Mouse (Mus musculus): ENCODE measurements around the gene Aox2. TPM values are rescaled to one million over a fixed set of nuclear protein-coding genes. Genes with fewer than 3 reads are reported as not detected.

Aox2 gene
- total and polyA plus RNA-seq, 3 experiments, result 0.04 to 0.08 TPM; not detected in 1

GRCm38 (mm10) chr1:58288091-58288490 lies 10.0 kb downstream of the Aox2 start:
- Histone ChIP-seq H3K9ac (ENCODE audit: control insufficient read depth, low read depth, low read length, poor library complexity, severe bottlenecking) (no peak overlapping the region), H3K79me2 (ENCODE audit: control insufficient read depth, insufficient read depth, low read length, poor library complexity) (no peaks in the 10 kb centered on the region), H3K27me3 (ENCODE audit: control insufficient read depth in 1 of 2, insufficient read depth in 2 of 2, low read length in 2 of 2) (peaks cover 0 to 6% of the 10 kb centered on the region in 2 experiments; a peak in 2 of 4 replicates), H3K9me3 (replicated peaks; ENCODE audit: insufficient read depth, low read length) (no peaks in the 10 kb centered on the region), H3K4me1 (ENCODE audit: control insufficient read depth in 1 of 2, insufficient read depth in 2 of 2, low read length in 2 of 2) (no peaks in the 10 kb centered on the region), H3K36me3 (ENCODE audit: control insufficient read depth in 1 of 2, insufficient read depth in 2 of 2, low read length in 2 of 2) (no peaks in the 10 kb centered on the region), H3K27ac (ENCODE audit: control insufficient read depth, low read depth, low read length) (no peak overlapping the region), H3K4me3 (ENCODE audit: control insufficient read depth in 1 of 2, insufficient read depth in 1 of 2, low read depth in 2 of 2, low read length in 2 of 2) (no peak overlapping the region)
- no peak for TF ChIP-seq MXI1 (IDR thresholded peaks at IDR 0.05; ENCODE audit: low read depth, low read length)
- TF ChIP-seq SMC3 (IDR thresholded peaks at IDR 0.05; ENCODE audit: low read depth, low read length), result no peak
- TF ChIP-seq NRF1 (IDR thresholded peaks at IDR 0.05; ENCODE audit: insufficient read depth, low read depth, low read length, poor library complexity, severe bottlenecking), result no peak
- no peak for TF ChIP-seq USF1 (IDR thresholded peaks at IDR 0.05; ENCODE audit: low read depth, low read length)
- no peak for TF ChIP-seq RAD21 (IDR thresholded peaks at IDR 0.05; ENCODE audit: low read depth, low read length)
- TF ChIP-seq MEF2A (IDR thresholded peaks at IDR 0.05; ENCODE audit: extremely low read depth, insufficient replicate concordance, low read depth, low read length, poor library complexity, severe bottlenecking), result no peak
- no peak for TF ChIP-seq BHLHE40 (IDR thresholded peaks at IDR 0.05; ENCODE audit: borderline replicate concordance, low read depth, low read length)
- no peak for TF ChIP-seq MAX (IDR thresholded peaks at IDR 0.05; ENCODE audit: low read length)
- no peak for TF ChIP-seq TAL1 (IDR thresholded peaks at IDR 0.05; ENCODE audit: low read length)
- no peak for TF ChIP-seq ELF1 (IDR thresholded peaks at IDR 0.05; ENCODE audit: low read depth, low read length)
- TF ChIP-seq POLR2AphosphoS2 (IDR thresholded peaks at IDR 0.05; ENCODE audit: low read length), result no peak
- TF ChIP-seq HCFC1 (IDR thresholded peaks at IDR 0.05; ENCODE audit: low read depth, low read length), result no peak
- no peak for TF ChIP-seq ZNF384 (IDR thresholded peaks at IDR 0.05; ENCODE audit: low read depth, low read length)
- TF ChIP-seq CTCF (IDR thresholded peaks at IDR 0.05 in 2 of 3, conservative IDR thresholded peaks at IDR 0.05 in 1 of 3; ENCODE audit: control insufficient read depth in 1 of 3, insufficient read depth in 1 of 3, low read depth in 2 of 3, low read length in 3 of 3, poor library complexity in 1 of 3, severe bottlenecking in 1 of 3), result no peak
- TF ChIP-seq GATA1 (IDR thresholded peaks at IDR 0.05; ENCODE audit: low read depth, low read length), result no peak
- DNase-seq (ENCODE audit: low read depth, low spot score), result no peak

GRCm38 (mm10) chr1:58289863-58290469 lies 11.8 kb downstream of the Aox2 start:
- Histone ChIP-seq H3K27ac (ENCODE audit: control insufficient read depth, low read depth, low read length) (no peak overlapping the region), H3K9me3 (replicated peaks; ENCODE audit: insufficient read depth, low read length) (no peaks in the 10 kb centered on the region), H3K27me3 (ENCODE audit: control insufficient read depth in 1 of 2, insufficient read depth in 2 of 2, low read length in 2 of 2) (peaks cover 0 to 6% of the 10 kb centered on the region in 2 experiments; a peak in 2 of 4 replicates), H3K4me3 (ENCODE audit: control insufficient read depth in 1 of 2, insufficient read depth in 1 of 2, low read depth in 2 of 2, low read length in 2 of 2) (no peak overlapping the region), H3K36me3 (ENCODE audit: control insufficient read depth in 1 of 2, insufficient read depth in 2 of 2, low read length in 2 of 2) (no peaks in the 10 kb centered on the region), H3K79me2 (ENCODE audit: control insufficient read depth, insufficient read depth, low read length, poor library complexity) (no peaks in the 10 kb centered on the region), H3K4me1 (ENCODE audit: control insufficient read depth in 1 of 2, insufficient read depth in 2 of 2, low read length in 2 of 2) (no peaks in the 10 kb centered on the region), H3K9ac (ENCODE audit: control insufficient read depth, low read depth, low read length, poor library complexity, severe bottlenecking) (no peak overlapping the region)
- DNase-seq (ENCODE audit: low read depth, low spot score), result no peak
- TF ChIP-seq SMC3 (IDR thresholded peaks at IDR 0.05; ENCODE audit: low read depth, low read length) (no peak), ZC3H11A (IDR thresholded peaks at IDR 0.05; ENCODE audit: low read depth, low read length) (no peak), ELF1 (IDR thresholded peaks at IDR 0.05; ENCODE audit: low read depth, low read length) (no peak), MYB (IDR thresholded peaks at IDR 0.05; ENCODE audit: low read depth, low read length) (no peak), GABPA (IDR thresholded peaks at IDR 0.05; ENCODE audit: low read depth, low read length) (no peak), RCOR1 (IDR thresholded peaks at IDR 0.05; ENCODE audit: low read depth, low read length) (no peak), CTCF (IDR thresholded peaks at IDR 0.05 in 2 of 3, conservative IDR thresholded peaks at IDR 0.05 in 1 of 3; ENCODE audit: control insufficient read depth in 1 of 3, insufficient read depth in 1 of 3, low read depth in 2 of 3, low read length in 3 of 3, poor library complexity in 1 of 3, severe bottlenecking in 1 of 3) (no peak), MAX (IDR thresholded peaks at IDR 0.05; ENCODE audit: low read length) (no peak), MEF2A (IDR thresholded peaks at IDR 0.05; ENCODE audit: extremely low read depth, insufficient replicate concordance, low read depth, low read length, poor library complexity, severe bottlenecking) (no peak), ZKSCAN1 (IDR thresholded peaks at IDR 0.05; ENCODE audit: low read depth, low read length) (no peak), CHD1 (IDR thresholded peaks at IDR 0.05; ENCODE audit: low read depth, low read length) (no peak), POLR2AphosphoS2 (IDR thresholded peaks at IDR 0.05; ENCODE audit: low read length) (no peak), RAD21 (IDR thresholded peaks at IDR 0.05; ENCODE audit: low read depth, low read length) (no peak), TAL1 (IDR thresholded peaks at IDR 0.05; ENCODE audit: low read length) (no peak), E2F4 (IDR thresholded peaks at IDR 0.05; ENCODE audit: borderline replicate concordance, low read depth, low read length) (no peak)

Measured in MEL (cell line).